Mouse (Mus musculus): ENCODE results near the gene Ahnak.
"Not testable (repeated sequence)": the region's sequence is repeated elsewhere in the genome, so short reads cannot be mapped to it uniquely, and the experiment has no call there.

Gene Ahnak

GRCm38 (mm10) chr19:9065621-9066561 is 76.8 kb downstream of the Ahnak start:
- peak; percentile 27 for DNase-seq (ENCODE audit: low read depth, low spot score)

GRCm38 (mm10) chr19:9067292-9067691 is 78.2 kb downstream of the Ahnak start:
- DNase-seq (ENCODE audit: low read depth, low spot score) = no peak

GRCm38 (mm10) chr19:9069687-9070307 is 80.7 kb downstream of the Ahnak start:
- DNase-seq (ENCODE audit: low read depth, low spot score) = no peak

- no peak for DNase-seq (ENCODE audit: low read depth, low spot score)
These were observed 81.2 kb downstream of the Ahnak start for GRCm38 (mm10) chr19:9070316-9070715.

GRCm38 (mm10) chr19:9071456-9072156 is 82.5 kb downstream of the Ahnak start:
- DNase-seq (ENCODE audit: low read depth, low spot score) = no peak

- DNase-seq (ENCODE audit: low read depth, low spot score) = no peak
These were observed 83.1 kb downstream of the Ahnak start for GRCm38 (mm10) chr19:9072157-9072530.

- no peak for DNase-seq (ENCODE audit: low read depth, low spot score)
These were observed 84.8 kb downstream of the Ahnak start for GRCm38 (mm10) chr19:9073776-9074411.

- no peak for DNase-seq (ENCODE audit: low read depth, low spot score)
These were observed 85.3 kb downstream of the Ahnak start for GRCm38 (mm10) chr19:9074424-9074823.

GRCm38 (mm10) chr19:9075558-9075957 is 86.5 kb downstream of the Ahnak start:
- DNase-seq (ENCODE audit: low read depth, low spot score) = peak; percentile 33

- DNase-seq (ENCODE audit: low read depth, low spot score) = no peak
These were observed 87.0 kb downstream of the Ahnak start for GRCm38 (mm10) chr19:9076035-9076434.

GRCm38 (mm10) chr19:9076982-9077660 is 88.0 kb downstream of the Ahnak start:
- peak; percentile 39 for DNase-seq (ENCODE audit: low read depth, low spot score)

- DNase-seq (ENCODE audit: low read depth, low spot score) = no peak
These were observed 90.8 kb downstream of the Ahnak start for GRCm38 (mm10) chr19:9079916-9080315.

GRCm38 (mm10) chr19:9081311-9082190 is 92.5 kb downstream of the Ahnak start:
- peak; percentile 75 for DNase-seq (ENCODE audit: low read depth, low spot score)

- peak; percentile 87 for DNase-seq (ENCODE audit: low read depth, low spot score)
These were observed 93.3 kb downstream of the Ahnak start for GRCm38 (mm10) chr19:9082191-9083009.

- DNase-seq (ENCODE audit: low read depth, low spot score) = no peak
These were observed 93.9 kb downstream of the Ahnak start for GRCm38 (mm10) chr19:9083010-9083355.

- not testable (repeated sequence) for DNase-seq (ENCODE audit: low read depth, low spot score)
These were observed 94.8 kb downstream of the Ahnak start for GRCm38 (mm10) chr19:9083892-9084291.

- no peak for DNase-seq (ENCODE audit: low read depth, low spot score)
These were observed 98.7 kb downstream of the Ahnak start, which contains the start of gene Scgb1a1 for GRCm38 (mm10) chr19:9087821-9088220. Gene Scgb1a1, minus strand, starts transcription at chr19:9087958.

- no peak for DNase-seq (ENCODE audit: low read depth, low spot score)
These were observed 101.1 kb downstream of the Ahnak start for GRCm38 (mm10) chr19:9090191-9090590.

- DNase-seq (ENCODE audit: low read depth, low spot score) = no peak
These were observed 101.6 kb downstream of the Ahnak start for GRCm38 (mm10) chr19:9090709-9091108.

All from ES-CJ7 (cell line).